Mouse (Mus musculus) heart, postnatal 0 days (tissue): ENCODE data around the gene Cyp51. TPM values are rescaled to one million over a fixed set of nuclear protein-coding genes. Genes with fewer than 3 reads are reported as not detected.
"Not testable (repeated sequence)": the region's sequence is repeated elsewhere in the genome, so short reads cannot be mapped to it uniquely, and the experiment has no call there.

Experiments
- ATAC-seq: fragments of 200-750 bp; cut with Nextera tagmentation; 2 replicates; pipeline ENCODE4 v1.8.0; 2017; ENCODE audit warnings: low read depth, moderate number of reproducible peaks, moderate library complexity; ENCODE audit not compliant: insufficient read depth
- DNase-seq: peaks from one replicate; pipeline ENCODE4 v3.0.0-alpha.2; 2016; ENCODE audit warnings: low spot score
- H3K27ac ChIP-seq: fragments of 300-500 bp; sonication (generic); 2 replicates; pipeline ENCODE4 v1.5.1; 2014; ENCODE audit warnings: low read depth, mild to moderate bottlenecking
- H3K27me3 ChIP-seq: fragments of 300-500 bp; sonication (generic); 2 replicates; pipeline ENCODE4 v1.6.1; 2014; ENCODE audit warnings: low read length, mixed read lengths; ENCODE audit not compliant: control insufficient read depth, insufficient read depth
- H3K36me3 ChIP-seq: fragments of 300-500 bp; sonication (generic); replicated peaks from 2 replicates; pipeline ENCODE4 v1.6.1; 2014; ENCODE audit warnings: low read length, mixed read lengths; ENCODE audit not compliant: control insufficient read depth, insufficient read depth
- H3K4me1 ChIP-seq: fragments of 300-500 bp; sonication (generic); 2 replicates; pipeline ENCODE4 v1.6.1; 2014; ENCODE audit warnings: antibody characterized with exemption; ENCODE audit not compliant: control insufficient read depth, insufficient read depth
- H3K4me2 ChIP-seq: fragments of 300-500 bp; sonication (generic); 2 replicates; pipeline ENCODE4 v1.6.1; 2014; ENCODE audit warnings: low read depth, mild to moderate bottlenecking, low read length, moderate library complexity
- H3K4me3 ChIP-seq: fragments of 300-500 bp; sonication (generic); 2 replicates; pipeline ENCODE4 v1.5.1; 2014; ENCODE audit warnings: low read depth, low read length
- H3K9ac ChIP-seq: fragments of 300-500 bp; sonication (generic); replicated peaks from 2 replicates; pipeline ENCODE4 v1.6.1; 2014; ENCODE audit warnings: low read depth, low read length, mixed read lengths
- H3K9me3 ChIP-seq: fragments of 300-500 bp; sonication (generic); replicated peaks from 2 replicates; pipeline ENCODE4 v1.6.1; 2016; ENCODE audit warnings: low read length; ENCODE audit not compliant: control insufficient read depth
- CTCF ChIP-seq: IDR thresholded peaks from 2 replicates; pipeline ENCODE4 v1.5.1; 2016; ENCODE audit warnings: antibody characterized with exemption, control low read depth, low read depth
- EP300 ChIP-seq: IDR thresholded peaks from 2 replicates; pipeline ENCODE4 v1.6.1; 2016; ENCODE audit warnings: antibody characterized with exemption, low read depth
- WGBS: fragments of 180-500 bp; shearing (Covaris S2); extraction: QIAGEN DNeasy Blood & Tissue Kit; methylation state at CpG from one replicate; pipeline ENCODE4 v1.1.7; 2014; 5-methylcytosine and 5-hydroxymethylcytosine counted together
- polyA plus RNA-seq: library from polyadenylated mRNA; unstranded; fragments of >200 nt; fragmentation: Nextera tagmentation; extraction: Ambion mirVana; gene quantifications from 2 replicates; pipeline ENCODE4 v1.2.1, GENCODE M21; 2015
- total RNA-seq: library from RNA; depleted of rRNA; stranded (reverse); fragments of >200 nt; gene quantifications from 2 replicates; pipeline ENCODE4 v1.2.3, GENCODE M21; 2014; ENCODE audit warnings: low replicate concordance; rRNA removed

Cyp51 gene
- total RNA-seq (24.3 and 48.0 TPM in 2 replicates), polyA plus RNA-seq (15.4 and 18.5 TPM in 2 replicates)

DNA sequence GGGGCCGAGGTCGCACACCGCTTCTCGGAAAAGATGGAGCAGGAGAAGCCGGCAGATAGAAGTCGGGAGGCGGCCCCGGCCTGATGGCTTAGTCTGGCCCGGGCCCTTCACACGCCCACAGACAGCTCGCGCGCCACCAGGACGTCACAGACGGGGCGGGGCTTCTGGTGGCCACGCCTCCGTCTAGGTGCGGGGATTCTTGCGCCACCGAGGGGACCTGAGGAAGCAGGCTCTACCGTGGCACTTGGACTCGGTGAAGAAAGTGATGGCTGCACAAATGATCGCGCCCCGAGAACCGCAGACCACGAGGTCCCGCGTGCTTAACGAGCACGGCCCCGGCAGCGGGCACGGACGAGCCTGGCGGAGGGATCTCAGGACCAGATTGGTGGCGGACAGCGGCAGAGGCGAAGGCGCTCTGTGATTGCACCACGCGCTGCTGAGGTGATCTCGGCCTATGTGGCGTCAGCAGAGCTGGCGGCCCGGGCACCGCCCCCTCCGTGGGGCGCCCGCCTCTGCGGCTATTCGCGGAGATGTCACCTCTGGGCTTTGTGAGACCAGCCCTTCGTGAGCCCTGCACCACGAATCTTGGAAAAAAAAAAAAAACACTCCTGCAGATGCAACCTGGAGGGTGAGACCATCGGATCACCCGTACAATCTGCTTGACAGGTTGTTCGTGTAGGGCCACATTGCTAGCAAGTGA is at the start of gene Cyp51:
Gene Cyp51 (minus strand): TSS at position 406 of the 700 bp plus-strand sequence.
- H3K4me1 ChIP-seq = peaks cover 8% of the 10 kb centered on the region; the same call in 1 of the 2 replicates
- peak; percentile 97 for ATAC-seq
- under 1% methylated on average over 59 of the region's 59 CpGs for WGBS
- H3K27me3 ChIP-seq = no peaks in the 10 kb centered on the region
- H3K9me3 ChIP-seq = no peaks in the 10 kb centered on the region
- H3K9ac ChIP-seq = peak within 1 kb of the TSS; percentile 82
- H3K4me3 ChIP-seq = peak within 1 kb of the TSS; percentile 97
- peak within 1 kb of the TSS; percentile 100 for H3K4me2 ChIP-seq
- peak; percentile 90 for DNase-seq
- H3K27ac ChIP-seq = peak within 1 kb of the TSS; percentile 71
- no peak for TF ChIP-seq EP300
- no peak for TF ChIP-seq CTCF
- H3K36me3 ChIP-seq = peaks cover 21% of the 10 kb centered on the region

DNA sequence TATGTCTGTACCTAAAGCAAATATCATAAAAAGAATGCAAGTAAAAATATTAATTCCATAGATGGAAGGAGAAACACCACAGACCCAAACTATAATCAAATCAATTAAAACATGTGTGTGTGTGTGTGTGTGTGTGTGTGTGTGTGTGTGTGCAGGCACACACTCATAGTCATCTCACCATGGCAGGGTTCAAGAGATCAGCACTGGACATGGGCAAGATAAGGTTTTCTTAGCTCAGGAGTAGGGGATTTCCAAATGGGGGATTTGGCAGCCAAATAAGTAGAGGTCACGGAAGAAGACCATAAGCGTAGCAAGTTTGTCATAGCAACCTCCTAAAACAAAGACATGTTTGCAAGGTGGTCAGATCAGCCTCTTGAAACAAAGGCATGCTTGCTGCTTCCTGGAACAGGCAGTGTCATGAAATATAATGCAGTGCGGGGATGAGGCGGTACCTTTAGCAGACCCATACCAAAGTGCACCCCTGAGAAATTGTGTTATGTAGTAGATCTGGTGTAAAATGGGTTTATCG is 8.1 kb upstream of the Cyp51 start:
- H3K4me2 ChIP-seq = no peak overlapping the region
- no peak overlapping the region for H3K9ac ChIP-seq
- no peak overlapping the region for H3K4me3 ChIP-seq
- H3K4me1 ChIP-seq = no peaks in the 10 kb centered on the region
- WGBS = 84% methylated on average over 5 of the region's 5 CpGs
- DNase-seq (no peak), ATAC-seq (no peak)
- H3K9me3 ChIP-seq = no peaks in the 10 kb centered on the region
- TF ChIP-seq CTCF (no peak), EP300 (no peak)
- no peak overlapping the region for H3K27ac ChIP-seq
- H3K36me3 ChIP-seq = no peaks in the 10 kb centered on the region
- H3K27me3 ChIP-seq = no peaks in the 10 kb centered on the region

- not testable (repeated sequence) for H3K36me3 ChIP-seq, H3K27me3 ChIP-seq, H3K27ac ChIP-seq, H3K4me1 ChIP-seq, H3K4me2 ChIP-seq, DNase-seq, H3K9me3 ChIP-seq, H3K4me3 ChIP-seq, ATAC-seq, H3K9ac ChIP-seq
- 65% methylated on average over 7 of the region's 7 CpGs for WGBS
Measured at GRCm38 (mm10) chr5:4107056-4107455, 2.5 kb upstream of the Cyp51 start.

GRCm38 (mm10) chr5:4105651-4106186 is 1.2 kb upstream of the Cyp51 start:
- Histone ChIP-seq H3K4me2 (no peak overlapping the region), H3K27ac (no peak overlapping the region), H3K27me3 (no peaks in the 10 kb centered on the region), H3K36me3 (peaks cover 11% of the 10 kb centered on the region), H3K4me1 (peaks cover 8% of the 10 kb centered on the region; the same call in 1 of the 2 replicates), H3K9me3 (no peaks in the 10 kb centered on the region), H3K4me3 (no peak overlapping the region), H3K9ac (no peak overlapping the region)
- no peak for ATAC-seq
- TF ChIP-seq CTCF = no peak
- TF ChIP-seq EP300 = no peak
- no peak for DNase-seq
- WGBS = 92% methylated on average over 2 of the region's 2 CpGs

DNA sequence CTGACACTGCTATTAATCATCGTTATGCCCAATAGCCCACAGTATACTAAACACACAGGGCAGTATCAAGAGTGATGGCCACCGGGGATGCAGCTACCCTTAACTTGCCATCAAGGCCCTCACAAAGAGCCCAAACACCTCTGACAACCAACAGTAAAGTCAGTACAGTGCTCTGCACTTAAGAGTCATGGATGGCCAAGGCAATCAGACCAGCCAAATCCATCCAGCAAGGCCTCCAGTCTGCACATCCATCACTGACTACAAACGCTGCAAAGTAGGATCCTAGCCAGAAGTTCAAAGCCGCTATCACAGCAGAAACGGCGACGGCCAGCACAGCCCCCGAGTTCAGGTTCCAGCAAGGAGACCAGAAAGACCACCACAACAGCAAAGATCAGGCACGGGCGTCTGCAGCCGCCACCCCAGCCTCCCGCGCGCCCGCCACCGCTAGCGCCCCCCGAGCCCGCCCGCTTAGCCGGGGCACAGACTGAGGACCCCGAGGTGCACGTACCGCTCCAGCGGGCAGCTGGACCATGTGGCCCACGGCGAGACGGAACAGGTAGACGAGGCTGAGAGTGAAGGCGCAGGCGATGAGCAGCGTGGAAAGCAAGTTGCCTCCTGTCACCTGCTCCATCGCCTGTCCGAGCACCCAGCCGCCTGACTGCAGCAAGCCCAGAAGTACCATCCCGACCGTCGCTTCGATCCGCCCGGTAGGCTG is 763 bp downstream of the Cyp51 start:
- WGBS = under 1% methylated on average over 41 of the region's 41 CpGs

More for the DNA sequence above, 763 bp downstream of the Cyp51 start:
- H3K36me3 ChIP-seq = peaks cover 28% of the 10 kb centered on the region
- peak overlapping the region; percentile 71 for H3K27ac ChIP-seq
- no peak for DNase-seq
- H3K27me3 ChIP-seq = no peaks in the 10 kb centered on the region
- H3K4me2 ChIP-seq = peak overlapping the region; percentile 100
- peaks cover 8% of the 10 kb centered on the region; the same call in 1 of the 2 replicates for H3K4me1 ChIP-seq
- no peaks in the 10 kb centered on the region for H3K9me3 ChIP-seq
- peak overlapping the region; percentile 82 for H3K9ac ChIP-seq
- peak overlapping the region; percentile 97 for H3K4me3 ChIP-seq
- no peak for TF ChIP-seq EP300
- no peak for TF ChIP-seq CTCF
- ATAC-seq = no peak; the same call in none of the 2 replicates
